Mouse (Mus musculus) heart, adult 2 months (tissue): Measurements from ENCODE around the gene Rad54l.

ENCODE experiments used
- CTCF ChIP-seq: fragments of 200-600 bp; IDR thresholded peaks from 2 replicates; pipeline ENCODE4 v1.8.1; 2022; ENCODE audit warnings: antibody characterized with exemption, mild to moderate bottlenecking, moderate library complexity
- POLR2A ChIP-seq: fragments of 200-500 bp; IDR thresholded peaks from 2 replicates; pipeline ENCODE4 v1.6.1; 2011; ENCODE audit warnings: mild to moderate bottlenecking, low read depth, low read length, control low read depth; ENCODE audit not compliant: insufficient read depth

DNA sequence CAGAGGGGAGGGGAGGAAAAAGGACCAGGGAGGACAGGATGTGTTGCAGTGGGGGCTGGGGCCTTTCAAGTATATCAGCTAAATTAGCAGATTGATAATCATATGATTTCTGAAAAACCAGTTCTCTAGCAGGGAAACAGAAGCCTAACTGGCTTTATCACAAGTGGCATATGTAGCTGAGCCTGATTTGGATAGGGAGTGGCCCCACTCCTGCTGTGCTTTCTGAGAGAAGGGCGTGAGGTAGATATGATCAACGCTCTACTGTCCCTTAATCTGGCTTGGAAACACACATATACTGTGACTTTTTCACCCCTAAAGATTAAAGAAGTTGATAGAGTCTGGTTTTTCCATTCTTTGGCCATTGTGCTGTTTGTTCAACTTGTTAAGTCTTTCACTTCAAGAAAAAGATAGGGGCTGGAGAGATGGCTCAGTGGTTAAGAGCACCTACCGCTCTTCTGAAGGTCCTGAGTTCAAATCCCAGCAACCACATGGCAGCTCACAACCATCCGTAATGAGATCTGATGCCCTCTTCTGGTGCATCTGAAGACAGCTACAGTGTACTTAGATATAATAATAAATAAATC is 2.4 kb upstream of the Rad54l start:
- no peak for TF ChIP-seq CTCF
- TF ChIP-seq POLR2A, result no peak
